Mouse (Mus musculus): ENCODE results near the gene Zfp382. TPM values are rescaled to one million over a fixed set of nuclear protein-coding genes. Genes with fewer than 3 reads are reported as not detected.

Zfp382 gene
- polyA plus RNA-seq (2015; fragmentation: Nextera tagmentation; extraction: Ambion mirVana) = 5.0 and 6.6 TPM in 2 replicates

GRCm38 (mm10) chr7:30121308-30122187 is at the start of gene Zfp382:
TSS of gene Zfp382 (plus strand) at chr7:30121942.
- no peaks in the 10 kb centered on the region for H3K36me3 ChIP-seq (ENCODE audit: control insufficient read depth, insufficient read depth, low read length)
- peak within 1 kb of the TSS; percentile 84 for H3K9ac ChIP-seq (ENCODE audit: low read depth, low read length)
- under 1% methylated on average over 61 of the region's 61 CpGs for WGBS
- peak within 1 kb of the TSS; percentile 95 for H3K4me2 ChIP-seq (ENCODE audit: low read depth, low read length)
- peak; percentile 98 for ATAC-seq
- H3K4me1 ChIP-seq (ENCODE audit: control insufficient read depth, insufficient read depth, low read length) = no peaks in the 10 kb centered on the region
- H3K27me3 ChIP-seq (replicated peaks; ENCODE audit: control insufficient read depth, insufficient read depth, low read length) = no peaks in the 10 kb centered on the region
- H3K9me3 ChIP-seq (ENCODE audit: control insufficient read depth, low read length) = no peaks in the 10 kb centered on the region
- H3K27ac ChIP-seq (ENCODE audit: low read length) = peak within 1 kb of the TSS; percentile 77
- H3K4me3 ChIP-seq (ENCODE audit: low read length) = peak within 1 kb of the TSS; percentile 75

- H3K4me3 ChIP-seq (ENCODE audit: low read length) = peak within 1 kb of the TSS; percentile 86
Measured at GRCm38 (mm10) chr7:30072146-30073028, 49.4 kb upstream of the Zfp382 start, which contains the start of gene Zfp82. TSS of gene Zfp82 (minus strand) at chr7:30072900.

DNA sequence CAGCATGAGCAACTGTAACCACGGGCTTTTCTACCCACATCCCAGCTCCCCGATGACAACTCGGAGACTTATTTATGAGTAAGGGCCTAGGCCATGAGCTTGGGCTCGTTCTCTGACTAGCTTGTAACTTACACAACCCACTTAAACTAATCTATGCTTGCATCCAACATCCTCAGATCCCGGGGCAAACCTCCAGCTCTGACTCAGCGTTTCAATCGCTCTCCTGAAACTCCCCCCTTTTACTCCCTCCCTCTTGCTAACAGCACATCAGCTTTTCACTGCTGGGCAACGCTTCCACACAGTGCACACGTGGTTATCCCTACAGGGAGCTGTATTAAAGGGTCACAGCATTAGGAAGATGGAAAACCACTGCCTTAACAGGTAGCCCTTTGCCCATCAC is 35.2 kb upstream of the Zfp382 start:
- Histone ChIP-seq H3K4me1 (ENCODE audit: control insufficient read depth, insufficient read depth, low read length) (peaks cover 7% of the 10 kb centered on the region), H3K9me3 (ENCODE audit: control insufficient read depth, low read length) (no peaks in the 10 kb centered on the region), H3K36me3 (ENCODE audit: control insufficient read depth, insufficient read depth, low read length) (no peaks in the 10 kb centered on the region), H3K4me3 (ENCODE audit: low read length) (no peak overlapping the region), H3K9ac (ENCODE audit: low read depth, low read length) (no peak overlapping the region), H3K4me2 (ENCODE audit: low read depth, low read length) (no peak overlapping the region), H3K27me3 (replicated peaks; ENCODE audit: control insufficient read depth, insufficient read depth, low read length) (no peaks in the 10 kb centered on the region), H3K27ac (ENCODE audit: low read length) (no peak overlapping the region)
- no peak for ATAC-seq
- WGBS = 90% methylated on average over 9 of the region's 9 CpGs

More at GRCm38 (mm10) chr7:30072146-30073028, 49.4 kb upstream of the Zfp382 start, which contains the start of gene Zfp82:
- no peaks in the 10 kb centered on the region for H3K4me1 ChIP-seq (ENCODE audit: control insufficient read depth, insufficient read depth, low read length)
- peak within 1 kb of the TSS; percentile 67 for H3K27ac ChIP-seq (ENCODE audit: low read length)
- H3K4me2 ChIP-seq (ENCODE audit: low read depth, low read length) = peak within 1 kb of the TSS; percentile 95
- no peaks in the 10 kb centered on the region for H3K27me3 ChIP-seq (replicated peaks; ENCODE audit: control insufficient read depth, insufficient read depth, low read length)
- WGBS = under 1% methylated on average over 50 of the region's 50 CpGs
- no peaks in the 10 kb centered on the region for H3K36me3 ChIP-seq (ENCODE audit: control insufficient read depth, insufficient read depth, low read length)
- H3K9ac ChIP-seq (ENCODE audit: low read depth, low read length) = peak within 1 kb of the TSS; percentile 84
- H3K9me3 ChIP-seq (ENCODE audit: control insufficient read depth, low read length) = no peaks in the 10 kb centered on the region
- peak; percentile 96 for ATAC-seq

DNA sequence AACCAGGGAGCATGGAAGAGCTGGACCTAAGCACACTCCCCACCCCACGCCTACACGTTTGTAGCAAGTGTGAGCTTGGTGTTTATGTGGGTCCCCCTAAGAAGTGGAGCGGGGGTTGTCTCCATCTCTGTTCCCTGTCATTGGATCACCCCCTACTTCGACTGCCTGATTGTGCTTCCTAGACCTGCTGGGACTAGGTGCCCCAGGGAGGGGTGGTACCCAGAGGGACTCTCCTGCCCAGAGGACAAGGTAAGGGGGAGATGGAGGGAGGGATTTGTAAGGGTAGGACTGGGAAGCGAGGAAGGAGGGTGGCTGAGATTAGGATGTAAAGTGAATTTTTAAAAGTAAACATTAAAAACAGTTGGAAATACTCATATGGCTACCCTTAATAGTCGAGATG is 32.3 kb upstream of the Zfp382 start:
- Histone ChIP-seq H3K27me3 (replicated peaks; ENCODE audit: control insufficient read depth, insufficient read depth, low read length) (no peaks in the 10 kb centered on the region), H3K4me3 (ENCODE audit: low read length) (peak overlapping the region; percentile 74), H3K9ac (ENCODE audit: low read depth, low read length) (peak overlapping the region; percentile 72; the same call in 1 of the 2 replicates), H3K4me2 (ENCODE audit: low read depth, low read length) (peak overlapping the region; percentile 77), H3K9me3 (ENCODE audit: control insufficient read depth, low read length) (no peaks in the 10 kb centered on the region), H3K27ac (ENCODE audit: low read length) (no peak overlapping the region), H3K36me3 (ENCODE audit: control insufficient read depth, insufficient read depth, low read length) (no peaks in the 10 kb centered on the region), H3K4me1 (ENCODE audit: control insufficient read depth, insufficient read depth, low read length) (peaks cover 13% of the 10 kb centered on the region)
- 12% methylated on average over 6 of the region's 6 CpGs for WGBS
- no peak for ATAC-seq

DNA sequence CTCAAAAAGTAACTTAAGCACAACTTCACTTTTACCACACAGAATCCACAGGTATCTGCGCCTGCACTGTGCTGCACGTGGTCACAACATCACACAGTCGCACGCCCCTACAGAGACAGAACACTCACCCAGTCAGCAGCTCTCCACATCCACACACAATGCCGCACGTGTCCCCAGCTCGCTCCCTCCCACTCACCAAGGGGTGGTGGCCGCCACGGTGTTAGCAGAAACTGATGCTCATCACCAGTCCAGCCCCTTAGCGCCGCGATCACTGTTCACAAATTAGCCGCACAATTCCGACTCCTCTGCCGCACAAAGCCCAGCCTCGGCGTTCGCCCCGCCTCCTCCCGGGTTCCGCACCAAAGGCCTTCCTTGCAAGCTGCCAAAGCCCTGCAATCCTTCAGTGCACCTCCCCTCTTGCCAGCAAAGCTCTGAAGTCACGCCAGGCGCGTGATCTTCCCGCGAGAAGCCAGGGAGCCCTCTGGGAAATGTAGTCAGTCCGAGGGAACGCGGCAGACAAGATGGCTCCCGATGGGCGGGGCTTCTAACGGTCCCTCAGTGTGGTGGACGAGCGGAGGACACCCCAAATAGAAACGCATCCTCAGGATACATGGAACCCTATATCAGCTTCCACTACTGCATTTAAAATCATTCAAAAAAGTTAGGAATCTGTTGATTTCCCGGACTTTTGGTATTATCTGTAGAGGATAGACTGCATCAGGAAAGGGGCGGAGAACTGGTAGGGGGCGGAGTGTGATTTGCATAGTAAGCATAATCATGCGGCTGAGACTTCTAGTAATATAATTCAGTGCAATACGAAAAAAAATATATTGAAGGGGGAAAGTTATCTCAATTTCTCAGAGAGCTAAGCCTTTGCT is 31.4 kb upstream of the Zfp382 start, which contains the start of the genes Gm26920 and Zfp566:
Gm26920 (minus strand) TSS at position 319 of the 878 bp plus-strand sequence.
Zfp566 (minus strand) TSS at position 436 of the 878 bp plus-strand sequence.
- peak within 1 kb of the TSS; percentile 77 for H3K4me2 ChIP-seq (ENCODE audit: low read depth, low read length)
- H3K4me3 ChIP-seq (ENCODE audit: low read length) = peak within 1 kb of the TSS; percentile 74
- H3K9me3 ChIP-seq (ENCODE audit: control insufficient read depth, low read length) = no peaks in the 10 kb centered on the region
- H3K27me3 ChIP-seq (replicated peaks; ENCODE audit: control insufficient read depth, insufficient read depth, low read length) = no peaks in the 10 kb centered on the region
- peaks cover 13% of the 10 kb centered on the region for H3K4me1 ChIP-seq (ENCODE audit: control insufficient read depth, insufficient read depth, low read length)
- WGBS = under 1% methylated on average over 40 of the region's 40 CpGs
- H3K9ac ChIP-seq (ENCODE audit: low read depth, low read length) = peak within 1 kb of the TSS; percentile 72
- H3K36me3 ChIP-seq (ENCODE audit: control insufficient read depth, insufficient read depth, low read length) = no peaks in the 10 kb centered on the region
- H3K27ac ChIP-seq (ENCODE audit: low read length) = peak within 1 kb of the TSS; percentile 64
- peak; percentile 94 for ATAC-seq

DNA sequence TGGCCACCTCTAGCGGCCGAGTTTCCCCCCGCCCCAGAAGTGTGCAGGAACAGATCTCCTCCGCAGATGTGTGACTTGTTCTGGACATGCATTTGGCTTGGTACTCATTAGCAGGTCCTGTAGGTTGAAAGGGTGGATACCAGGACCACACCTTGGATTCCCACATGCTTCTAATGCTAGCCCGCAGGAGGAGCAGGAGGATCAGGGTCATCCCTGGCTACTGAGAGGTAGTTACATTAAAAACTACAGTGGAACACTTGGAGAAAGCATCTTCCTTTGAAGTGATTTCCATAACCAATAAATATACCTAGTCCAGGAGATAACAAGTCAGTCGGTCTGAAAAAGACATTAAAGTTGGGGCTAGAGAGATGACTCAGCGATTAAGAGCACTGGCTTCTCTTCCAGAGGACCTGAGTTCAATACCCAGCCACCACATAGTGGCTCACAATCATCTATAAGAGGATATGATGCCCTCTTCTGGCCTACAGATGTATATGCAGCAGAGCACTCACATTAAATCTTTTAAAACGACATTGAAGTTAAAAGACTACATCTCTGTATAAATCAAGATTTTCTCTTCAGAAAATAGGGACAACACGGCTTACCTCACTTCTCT is 30.7 kb upstream of the Zfp382 start:
- no peaks in the 10 kb centered on the region for H3K36me3 ChIP-seq (ENCODE audit: control insufficient read depth, insufficient read depth, low read length)
- H3K9me3 ChIP-seq (ENCODE audit: control insufficient read depth, low read length) = no peaks in the 10 kb centered on the region
- H3K9ac ChIP-seq (ENCODE audit: low read depth, low read length) = peak overlapping the region; percentile 50; the same call in 1 of the 2 replicates
- no peak; the same call in 1 of the 2 replicates for ATAC-seq
- no peaks in the 10 kb centered on the region for H3K27me3 ChIP-seq (replicated peaks; ENCODE audit: control insufficient read depth, insufficient read depth, low read length)
- peaks cover 16% of the 10 kb centered on the region for H3K4me1 ChIP-seq (ENCODE audit: control insufficient read depth, insufficient read depth, low read length)
- peak overlapping the region; percentile 77 for H3K4me2 ChIP-seq (ENCODE audit: low read depth, low read length)
- H3K4me3 ChIP-seq (ENCODE audit: low read length) = peak overlapping the region; percentile 74
- H3K27ac ChIP-seq (ENCODE audit: low read length) = peak overlapping the region; percentile 59
- 9% methylated on average over 9 of the region's 9 CpGs for WGBS

DNA sequence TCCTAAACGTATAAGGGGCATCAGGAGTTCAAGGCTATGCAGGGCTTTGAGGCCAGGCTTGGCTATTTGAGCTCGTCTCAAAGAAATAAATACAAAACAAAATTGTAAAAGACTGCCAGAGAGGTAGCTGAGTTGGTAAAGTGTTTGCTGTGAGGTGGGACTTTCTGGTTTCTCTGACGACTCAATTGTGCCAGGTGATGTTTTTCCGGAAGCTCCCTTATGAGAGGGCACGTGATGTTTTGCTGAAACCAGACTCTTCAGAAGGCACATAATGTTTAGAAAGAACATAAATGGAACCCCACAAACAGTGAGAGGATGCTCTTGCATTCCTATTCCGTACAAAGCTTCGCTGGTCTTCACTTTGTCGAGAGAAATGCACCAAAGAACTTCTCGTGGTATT is 29.1 kb upstream of the Zfp382 start:
- H3K9ac ChIP-seq (ENCODE audit: low read depth, low read length) = no peak overlapping the region
- no peak overlapping the region for H3K27ac ChIP-seq (ENCODE audit: low read length)
- H3K4me3 ChIP-seq (ENCODE audit: low read length) = no peak overlapping the region
- no peak for ATAC-seq
- H3K9me3 ChIP-seq (ENCODE audit: control insufficient read depth, low read length) = no peaks in the 10 kb centered on the region
- no peaks in the 10 kb centered on the region for H3K27me3 ChIP-seq (replicated peaks; ENCODE audit: control insufficient read depth, insufficient read depth, low read length)
- WGBS = 82% methylated on average over 9 of the region's 9 CpGs
- peaks cover 19% of the 10 kb centered on the region for H3K4me1 ChIP-seq (ENCODE audit: control insufficient read depth, insufficient read depth, low read length)
- no peak overlapping the region for H3K4me2 ChIP-seq (ENCODE audit: low read depth, low read length)
- no peaks in the 10 kb centered on the region for H3K36me3 ChIP-seq (ENCODE audit: control insufficient read depth, insufficient read depth, low read length)

GRCm38 (mm10) chr7:30093918-30094415 is 27.8 kb upstream of the Zfp382 start:
- H3K9ac ChIP-seq (ENCODE audit: low read depth, low read length) = peak overlapping the region; percentile 57
- ATAC-seq = no peak
- H3K4me1 ChIP-seq (ENCODE audit: control insufficient read depth, insufficient read depth, low read length) = peaks cover 18% of the 10 kb centered on the region
- H3K27me3 ChIP-seq (replicated peaks; ENCODE audit: control insufficient read depth, insufficient read depth, low read length) = no peaks in the 10 kb centered on the region
- WGBS = 72% methylated on average over 6 of the region's 6 CpGs
- H3K9me3 ChIP-seq (ENCODE audit: control insufficient read depth, low read length) = no peaks in the 10 kb centered on the region
- peak overlapping the region; percentile 74 for H3K4me3 ChIP-seq (ENCODE audit: low read length)
- H3K36me3 ChIP-seq (ENCODE audit: control insufficient read depth, insufficient read depth, low read length) = no peaks in the 10 kb centered on the region
- H3K4me2 ChIP-seq (ENCODE audit: low read depth, low read length) = peak overlapping the region; percentile 54
- H3K27ac ChIP-seq (ENCODE audit: low read length) = no peak overlapping the region; the same call in 1 of the 2 replicates

Data from intestine, embryonic 16.5 days (tissue).